Mouse (Mus musculus) right cerebral cortex, adult 2 months (tissue): ENCODE data around the gene Dstyk.

ENCODE experiments used
- DNase-seq, 2 experiments: peaks; one replicate each; pipeline ENCODE4 v3.0.0; 2021 to 2022; ENCODE audit warnings: low spot score in 2 of 2

Dstyk gene

GRCm38 (mm10) chr1:132388813-132389803, 28.2 kb upstream of the Dstyk start:
- DNase-seq, result no peak

- peak; percentile 62 to 71 for DNase-seq
These were observed 27.3 kb upstream of the Dstyk start for GRCm38 (mm10) chr1:132389886-132390585.

- DNase-seq, result peak; percentile 33 to 55
These were observed 26.4 kb upstream of the Dstyk start, which contains the start of gene Tmcc2 for GRCm38 (mm10) chr1:132390691-132391579. TSS of gene Tmcc2 (minus strand) at chr1:132391281.

GRCm38 (mm10) chr1:132391580-132392022, 25.8 kb upstream of the Dstyk start:
- peak; percentile 66 to 68 for DNase-seq

- no peak for DNase-seq
These were observed 24.5 kb upstream of the Dstyk start for GRCm38 (mm10) chr1:132392872-132393271.

- no peak for DNase-seq
These were observed 20.6 kb upstream of the Dstyk start for GRCm38 (mm10) chr1:132396705-132397104.

GRCm38 (mm10) chr1:132400538-132400937, 16.8 kb upstream of the Dstyk start:
- DNase-seq, result no peak

GRCm38 (mm10) chr1:132401843-132402242, 15.5 kb upstream of the Dstyk start:
- DNase-seq, result no peak

GRCm38 (mm10) chr1:132410657-132411056, 6.7 kb upstream of the Dstyk start:
- DNase-seq, result no peak

GRCm38 (mm10) chr1:132416244-132416942, 962 bp upstream of the Dstyk start:
- DNase-seq, result no peak

GRCm38 (mm10) chr1:132416943-132417290, 438 bp upstream of the Dstyk start:
- DNase-seq, result no peak

GRCm38 (mm10) chr1:132420206-132420605, 2.9 kb downstream of the Dstyk start:
- no peak for DNase-seq

- DNase-seq, result no peak
These were observed 3.3 kb downstream of the Dstyk start for GRCm38 (mm10) chr1:132420662-132421061.

GRCm38 (mm10) chr1:132422912-132423696, 5.7 kb downstream of the Dstyk start:
- no peak for DNase-seq

GRCm38 (mm10) chr1:132425600-132425999, 8.2 kb downstream of the Dstyk start:
- no peak for DNase-seq

GRCm38 (mm10) chr1:132430818-132431217, 13.5 kb downstream of the Dstyk start:
- DNase-seq, result no peak

- peak; percentile 47 to 56 for DNase-seq
These were observed 14.4 kb downstream of the Dstyk start for GRCm38 (mm10) chr1:132431716-132432115.

- DNase-seq, result no peak
These were observed 16.0 kb downstream of the Dstyk start for GRCm38 (mm10) chr1:132433349-132433748.

- no peak for DNase-seq
These were observed 16.7 kb downstream of the Dstyk start for GRCm38 (mm10) chr1:132434032-132434431.

GRCm38 (mm10) chr1:132436320-132436958, 19.1 kb downstream of the Dstyk start:
- no peak for DNase-seq
